Mouse (Mus musculus) kidney, adult 8-10 months (tissue): ENCODE results near the gene Gpr89.
A peak's percentile ranks its signal among the peaks of the same experiment; 100 is the strongest.

ENCODE experiments used
- DNase-seq, 2 experiments: peaks; one replicate each; pipeline ENCODE4 v3.0.0; 2022

Gpr89 gene

DNA sequence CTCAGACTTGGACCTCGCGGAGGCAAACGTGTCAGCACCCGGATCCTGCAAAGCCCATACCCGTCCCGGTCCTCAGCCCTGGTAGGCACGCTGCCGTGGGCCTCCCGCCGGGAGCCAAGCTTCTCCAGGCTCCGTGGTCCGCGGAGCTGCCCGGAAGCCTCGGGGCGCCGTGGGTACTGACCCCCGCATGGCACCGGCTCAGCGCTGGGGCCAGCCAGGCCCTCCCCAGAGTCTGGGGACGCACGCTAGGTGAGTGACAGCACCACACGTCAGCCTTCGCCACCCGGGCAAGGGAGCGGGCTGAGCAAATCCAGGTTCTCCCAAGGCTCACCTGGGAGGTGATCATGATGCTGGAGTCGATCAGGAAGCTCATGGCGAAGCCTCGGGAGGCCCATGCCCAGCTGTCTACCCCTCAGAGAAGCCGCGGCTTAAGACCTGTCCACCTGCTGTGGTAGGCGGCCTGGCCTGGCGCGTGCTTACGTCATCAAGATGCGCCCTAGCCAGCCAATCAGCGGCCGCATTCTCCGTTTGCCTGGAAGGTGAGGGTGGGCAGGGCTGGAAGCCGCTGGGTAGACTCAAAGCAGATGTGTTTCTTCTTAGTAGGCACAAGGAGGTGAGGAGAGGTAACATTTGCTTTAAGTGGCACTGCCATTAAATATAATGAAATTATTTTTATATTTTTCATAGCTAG is at the start of gene Gpr89:
Gpr89 (minus strand) TSS at position 496 of the 691 bp plus-strand sequence.
- peak; percentile 95 to 96 for DNase-seq

DNA sequence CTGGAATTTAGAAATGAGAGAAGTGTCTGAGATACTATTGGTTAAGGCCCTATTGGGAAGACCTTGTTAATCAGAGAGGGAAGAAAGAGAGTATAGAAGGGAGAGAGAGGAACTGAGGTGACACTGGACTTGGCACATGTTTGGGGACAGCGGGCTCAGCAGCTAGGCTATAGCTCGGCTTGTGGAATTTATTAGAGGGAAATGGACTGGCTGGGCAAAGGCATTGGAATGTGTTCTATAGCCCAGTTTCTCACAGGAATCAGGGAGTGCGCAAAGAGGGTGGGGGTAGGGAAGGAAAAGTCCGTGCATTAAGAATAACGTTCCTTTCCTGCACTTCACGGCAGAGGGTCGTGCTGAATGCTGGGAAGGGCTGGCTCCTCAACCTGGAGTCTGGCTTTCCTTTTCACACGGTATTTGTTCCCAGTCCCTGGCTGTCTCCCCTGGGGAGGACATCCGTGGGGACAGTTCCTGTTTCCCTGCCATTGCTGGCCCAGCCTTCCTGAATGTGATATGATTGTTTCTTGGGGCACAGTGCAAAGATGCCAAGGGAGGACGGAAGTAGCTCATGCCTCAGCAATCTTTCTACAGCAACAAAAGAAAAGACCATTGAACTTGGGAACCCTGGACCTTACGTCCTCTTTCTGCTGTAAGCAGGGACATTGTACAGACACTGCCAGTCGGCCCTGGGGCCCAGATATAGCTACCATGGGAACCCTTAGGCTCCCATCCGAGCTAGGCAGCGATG is 48.5 kb upstream of the Gpr89 start:
- peak in 1 of 2 experiments; percentile 6 for DNase-seq

DNA sequence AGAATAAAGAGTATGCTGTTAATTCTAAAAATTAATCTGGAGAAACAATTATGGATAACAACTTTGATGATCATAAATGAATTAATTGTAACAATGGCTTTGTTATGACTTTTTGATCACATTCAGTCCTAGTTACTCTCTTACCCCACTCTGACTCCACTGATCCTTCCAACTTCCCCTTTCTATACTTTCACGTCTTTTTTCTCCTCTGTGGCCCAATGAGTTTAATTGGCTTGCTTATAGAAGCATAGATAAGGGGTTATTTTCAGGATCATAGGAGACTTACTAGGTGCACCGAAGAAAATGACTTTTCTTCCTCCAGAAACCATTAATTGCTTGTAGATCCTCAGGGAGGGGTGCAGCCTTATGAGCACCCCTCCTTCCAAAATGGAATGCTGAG is 37.6 kb upstream of the Gpr89 start:
- DNase-seq: no peak

DNA sequence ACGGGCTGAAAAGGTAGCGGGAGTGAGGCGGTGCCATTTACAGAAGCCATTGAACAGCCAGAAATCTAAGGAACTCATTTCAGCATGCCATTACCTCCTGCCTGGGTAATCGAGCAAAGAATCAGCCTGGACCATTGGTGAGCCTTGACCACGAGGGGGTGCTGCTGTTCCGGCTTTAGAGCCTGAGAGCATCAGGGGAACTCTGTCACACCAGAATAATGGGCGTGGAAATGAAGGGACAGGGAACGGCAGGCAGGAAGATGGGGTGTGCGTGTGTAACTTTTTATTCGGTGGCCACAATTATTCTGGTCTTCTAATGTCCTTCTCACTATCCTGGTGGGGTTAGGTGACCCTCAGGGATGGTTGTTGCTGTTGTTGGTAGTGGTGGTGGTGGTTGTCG is 33.6 kb upstream of the Gpr89 start:
- peak; percentile 56 to 84 for DNase-seq

DNA sequence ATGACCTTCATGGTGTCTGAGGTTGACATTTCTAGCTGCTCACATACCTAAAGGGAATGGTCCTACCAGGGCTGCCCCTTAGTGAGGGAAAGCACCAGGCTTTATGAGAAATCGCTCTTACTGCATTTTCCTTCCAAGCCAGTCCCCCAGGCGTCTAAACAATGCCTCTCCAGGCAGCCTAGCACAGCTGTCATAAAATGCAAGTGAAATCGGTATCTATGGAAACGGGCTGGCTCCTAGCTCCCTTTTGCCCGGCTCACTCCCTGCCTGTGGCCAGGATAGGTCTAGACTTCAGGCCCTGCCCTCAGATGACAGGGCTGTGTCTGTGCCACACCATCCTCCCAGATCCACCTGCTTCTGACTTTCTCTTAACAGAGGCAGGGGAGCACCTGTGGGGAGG is 32.5 kb upstream of the Gpr89 start:
- DNase-seq: no peak

DNA sequence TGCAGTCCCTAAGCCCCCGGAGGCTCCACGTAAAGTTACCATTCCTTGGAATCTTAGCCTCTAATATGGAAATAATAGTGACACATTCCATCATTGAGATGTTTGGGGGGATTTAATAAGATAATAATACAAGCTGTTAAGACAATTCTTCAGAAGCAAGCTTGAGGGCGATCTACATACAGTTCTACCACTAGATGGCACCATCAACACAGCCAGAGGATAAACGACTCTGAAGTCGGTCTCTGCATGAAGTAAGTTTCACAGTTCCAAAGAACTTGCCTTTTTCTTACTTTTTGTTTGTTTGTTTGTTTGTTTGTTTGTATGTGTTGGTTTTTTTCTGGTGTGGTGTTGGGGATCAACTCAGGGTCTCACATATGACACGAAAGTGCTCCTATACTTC is 31.1 kb upstream of the Gpr89 start:
- peak; percentile 6 to 10 for DNase-seq

DNA sequence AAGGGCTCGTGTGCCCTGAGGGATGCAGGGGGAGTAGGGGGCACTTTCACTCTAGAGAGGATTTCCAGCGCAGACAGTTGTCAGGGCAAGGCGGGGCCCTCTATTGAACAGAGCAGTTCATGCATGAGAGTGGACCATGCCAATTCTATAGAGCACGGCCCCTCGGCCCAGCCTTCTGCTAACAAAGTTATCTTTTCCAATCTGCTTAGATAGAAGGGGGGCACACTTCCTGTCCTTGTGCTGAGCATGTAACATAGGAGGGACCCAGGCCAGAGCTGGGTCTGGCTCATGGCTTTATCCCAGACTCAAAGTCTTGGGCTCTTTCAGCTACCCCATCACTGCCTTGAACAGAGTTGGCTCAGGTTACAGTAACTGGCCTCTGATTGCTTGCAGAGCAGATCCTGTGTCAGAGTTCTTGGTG is 26.1 kb upstream of the Gpr89 start:
- DNase-seq: no peak

DNA sequence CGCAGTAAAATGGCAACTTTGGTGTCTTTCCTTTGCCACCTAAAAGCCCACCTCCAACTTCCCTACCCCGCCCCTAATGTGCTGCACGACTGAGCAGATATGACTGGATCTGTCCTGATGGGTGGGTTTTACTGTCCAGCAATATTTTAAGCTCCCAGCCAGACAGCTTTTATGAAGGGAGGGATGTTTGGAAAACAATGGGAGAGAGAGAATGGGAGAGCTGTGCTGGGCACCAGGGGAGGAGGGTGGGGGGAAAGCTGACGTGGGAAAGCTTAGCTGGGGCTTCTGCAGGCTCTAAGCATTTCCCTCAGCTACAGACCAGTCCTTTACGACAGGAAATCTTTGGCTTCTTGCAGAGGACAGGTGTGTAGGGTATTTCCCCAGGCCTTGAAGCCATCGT is 20.8 kb upstream of the Gpr89 start, which contains the start of gene Gja8:
Gja8 (minus strand) TSS at position 101 of the 400 bp plus-strand sequence.
- DNase-seq: no peak

DNA sequence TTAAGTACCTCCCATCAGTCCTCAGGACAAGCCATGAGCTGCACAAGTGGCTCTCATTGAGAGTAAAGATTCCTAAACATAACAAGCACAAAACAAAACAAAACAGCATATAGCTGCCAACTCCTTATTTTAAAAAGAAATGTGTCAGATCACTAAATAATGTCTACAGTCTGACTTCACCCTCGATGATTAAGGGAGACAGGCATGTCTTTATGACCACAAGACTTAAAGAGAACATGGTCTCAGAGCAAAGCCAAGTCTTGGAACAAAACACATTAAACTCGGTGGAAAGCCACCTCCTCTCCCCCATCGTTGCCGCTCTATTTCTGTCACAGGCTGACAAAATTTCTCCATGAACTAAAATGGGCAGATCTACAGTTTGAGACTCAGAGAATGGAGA is 19.5 kb upstream of the Gpr89 start:
- no peak for DNase-seq

DNA sequence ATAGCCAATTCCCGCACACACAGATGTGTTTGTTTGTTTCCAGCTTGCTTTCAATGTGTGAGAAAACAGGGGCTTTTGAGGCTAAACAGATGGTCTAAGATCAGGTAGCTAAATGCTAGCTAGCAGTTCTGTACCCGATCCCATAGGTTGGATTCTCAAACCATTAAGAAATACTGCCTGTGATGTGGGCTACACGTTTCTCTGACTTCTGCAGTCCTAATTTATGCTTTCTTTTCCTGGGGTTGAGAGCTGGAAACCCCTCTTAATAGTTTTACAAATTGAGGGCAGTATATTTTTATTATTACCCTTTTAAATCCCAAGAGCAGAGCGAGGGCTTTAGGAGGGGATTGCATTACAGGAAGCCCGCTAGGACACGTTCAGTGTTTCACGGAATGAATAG is 15.8 kb upstream of the Gpr89 start:
- DNase-seq: no peak

DNA sequence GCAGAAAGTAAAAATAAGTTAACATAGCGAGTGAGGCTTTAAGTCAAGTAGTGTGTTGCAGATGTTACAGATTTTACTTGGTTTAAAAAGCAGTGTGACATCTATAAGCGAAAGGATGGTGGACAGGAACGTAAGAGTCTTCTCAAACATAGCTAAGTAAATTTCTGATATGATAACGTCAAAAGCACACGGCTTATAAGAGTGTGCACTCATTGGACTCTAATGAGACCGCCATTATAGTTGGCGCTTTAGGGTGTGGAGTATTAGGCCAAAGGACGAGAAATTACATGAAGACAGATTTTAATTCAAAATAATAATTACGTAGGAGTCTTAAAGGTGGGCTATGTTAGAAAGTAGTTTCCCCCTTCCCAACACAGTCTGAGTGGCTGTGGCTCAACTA is 446 bp upstream of the Gpr89 start:
- no peak for DNase-seq

DNA sequence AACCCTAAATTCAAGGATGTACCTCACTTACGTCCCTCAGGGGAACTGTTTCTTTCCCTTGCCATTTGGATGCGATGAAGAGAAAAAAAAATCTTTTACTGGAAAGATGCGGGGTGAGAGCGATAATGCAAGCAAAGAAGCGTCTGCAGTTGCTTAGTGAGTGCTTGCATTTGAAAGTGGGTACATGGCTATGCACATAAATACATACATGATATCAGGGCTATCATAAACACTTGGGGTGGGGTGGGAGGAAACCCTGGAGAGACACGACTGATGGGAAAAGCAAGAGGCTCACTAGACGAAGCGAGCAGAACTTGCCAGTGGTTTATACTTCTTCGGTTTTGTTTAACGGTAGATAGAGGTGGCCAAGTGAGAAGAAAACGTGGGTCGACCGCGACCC is 753 bp downstream of the Gpr89 start, which contains the start of gene Gja5:
Gja5 (plus strand) TSS at position 301 of the 400 bp plus-strand sequence.
- DNase-seq: no peak

DNA sequence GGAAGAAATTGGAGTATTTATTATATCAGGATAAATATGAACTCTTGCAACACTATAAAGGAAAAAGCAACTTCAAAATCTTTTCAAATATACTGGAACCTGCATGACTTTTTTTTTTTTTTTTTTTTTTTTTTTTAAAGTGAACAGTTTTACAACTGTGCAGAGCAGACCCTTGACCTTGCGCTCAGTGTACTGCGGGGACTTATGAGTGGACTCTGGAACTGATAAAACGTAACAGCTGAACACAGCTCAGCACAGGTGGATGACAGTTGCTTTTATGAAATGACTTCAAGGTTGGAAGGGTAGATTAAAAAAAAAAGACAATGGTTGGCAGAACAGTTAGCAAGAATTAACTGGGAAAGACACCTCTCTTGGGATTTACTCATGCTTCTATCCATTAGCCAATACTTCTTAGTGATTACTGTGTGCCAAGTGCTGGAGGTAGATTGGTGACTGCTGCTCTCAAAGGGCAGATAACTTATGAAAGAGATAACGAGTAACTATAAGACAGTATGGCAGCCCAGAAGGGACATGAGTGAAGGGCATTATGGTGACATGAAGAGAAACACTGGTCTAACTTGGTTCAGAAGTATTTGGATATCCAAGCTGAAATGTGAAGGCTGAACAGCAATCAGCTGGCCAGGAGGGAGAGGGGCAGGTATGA is 2.7 kb downstream of the Gpr89 start:
- DNase-seq: no peak

DNA sequence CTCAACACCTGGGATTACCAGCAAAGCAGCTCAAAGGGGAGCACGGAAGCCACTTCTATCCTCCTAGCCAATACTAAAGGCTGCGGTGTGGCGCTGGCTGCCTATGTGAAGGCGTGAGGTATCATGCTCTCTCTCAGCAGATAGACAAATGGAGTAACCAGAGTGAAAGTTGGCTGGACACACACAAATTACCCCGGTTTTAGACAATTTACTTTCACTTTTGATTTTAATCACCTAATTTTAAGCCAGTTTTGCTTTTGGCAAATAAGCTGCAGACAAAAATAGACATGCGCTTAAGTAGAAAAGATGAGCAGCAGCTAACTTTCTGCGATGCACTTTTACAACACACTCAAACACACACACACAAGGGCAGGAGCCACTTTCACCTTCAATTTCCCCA is 21.5 kb downstream of the Gpr89 start:
- DNase-seq: no peak

DNA sequence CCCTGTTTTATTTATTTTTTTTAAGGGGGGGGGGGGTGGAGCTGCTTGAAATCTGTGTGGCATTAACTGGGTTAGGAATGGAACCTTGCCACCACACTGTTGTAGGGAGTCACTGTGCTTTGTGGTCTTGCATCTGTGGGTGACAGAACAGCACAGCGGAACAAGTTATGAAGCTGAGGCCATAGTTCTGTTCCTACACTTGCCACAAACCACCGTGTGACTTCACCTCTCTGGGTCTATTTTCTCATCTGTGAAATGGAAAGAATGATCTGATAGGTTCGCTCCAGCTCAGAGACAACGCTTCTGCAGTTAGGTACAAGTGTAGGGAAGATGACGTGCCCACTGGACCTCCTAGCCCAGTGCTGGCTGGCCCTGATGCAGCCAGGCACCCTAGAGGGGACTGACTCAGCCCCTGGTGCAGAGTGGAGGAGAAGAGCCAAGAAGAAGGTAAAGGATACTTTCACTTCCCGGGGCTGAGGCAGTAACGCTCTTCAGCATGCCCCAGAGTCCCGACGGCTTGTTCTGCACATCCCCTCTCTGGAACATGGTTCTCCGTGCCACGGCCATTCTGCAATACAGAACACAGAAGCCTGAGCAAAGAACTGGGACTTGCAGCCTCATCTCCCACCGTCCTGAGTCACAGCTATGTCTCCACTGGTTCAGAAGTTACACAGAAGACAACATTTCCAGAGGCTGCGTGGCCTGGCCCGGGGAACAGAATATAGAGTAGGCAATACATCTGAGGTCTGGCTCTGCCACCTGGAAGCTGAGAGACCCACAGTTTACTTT is 22.9 kb downstream of the Gpr89 start:
- DNase-seq: no peak

DNA sequence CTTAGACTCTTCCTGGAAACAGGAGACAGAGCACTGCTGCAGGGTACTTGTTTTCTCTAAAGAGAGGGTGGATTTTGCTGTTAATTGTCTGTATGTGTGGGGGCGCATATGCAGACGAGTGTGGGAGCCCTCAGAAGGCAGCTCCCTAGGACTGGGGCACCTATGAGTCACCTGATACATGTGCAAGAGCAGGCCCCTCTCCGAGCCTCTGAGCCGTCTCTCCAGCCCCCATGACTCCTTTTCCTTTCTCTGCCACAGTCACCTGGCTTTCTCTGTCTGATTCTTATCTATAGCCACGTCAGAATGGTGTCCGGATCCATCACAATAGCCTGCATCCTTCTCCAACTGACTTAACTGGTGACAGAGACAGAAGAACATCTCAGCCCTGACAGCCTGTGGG is 23.6 kb downstream of the Gpr89 start:
- DNase-seq: no peak

DNA sequence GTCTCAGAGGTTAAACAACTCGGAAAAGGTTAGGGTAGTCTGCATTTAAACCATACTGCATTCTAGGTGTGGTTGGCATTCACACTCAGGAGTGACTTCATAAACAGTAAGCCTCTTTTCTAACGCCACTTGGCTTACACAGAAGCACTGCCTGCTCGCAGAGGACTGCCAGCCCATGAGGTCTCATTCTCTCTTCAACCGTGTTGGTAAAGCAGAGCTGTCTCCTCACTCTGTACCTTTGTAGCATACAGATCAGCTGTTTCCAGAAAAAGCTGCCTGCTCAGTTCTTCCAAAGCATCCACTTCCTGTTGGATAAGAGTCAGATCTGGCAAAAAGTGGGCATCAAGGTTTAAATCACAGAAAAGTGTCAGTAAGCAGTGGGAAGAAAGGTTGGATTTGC is 24.8 kb downstream of the Gpr89 start:
- no peak for DNase-seq

DNA sequence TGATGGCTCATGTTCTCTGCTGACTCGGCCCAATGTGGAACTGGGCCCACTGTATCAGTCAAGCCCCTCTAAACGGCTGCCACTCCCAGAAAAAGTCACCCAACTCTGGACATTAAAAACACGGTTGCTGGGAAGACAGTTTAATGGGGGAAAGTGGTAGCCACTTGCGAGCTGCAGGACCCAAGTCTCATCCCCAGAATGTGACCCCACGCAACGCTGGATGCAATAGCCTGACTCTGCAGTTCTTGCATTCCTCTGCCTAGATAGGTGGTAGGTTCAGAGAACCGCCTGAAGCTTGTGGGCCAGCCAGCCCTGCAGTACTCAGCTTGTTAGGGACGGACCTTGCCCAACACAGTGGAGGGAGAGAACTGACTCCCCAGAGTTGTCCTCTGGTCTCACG is 25.6 kb downstream of the Gpr89 start:
- peak in 1 of 2 experiments; percentile 32 for DNase-seq

DNA sequence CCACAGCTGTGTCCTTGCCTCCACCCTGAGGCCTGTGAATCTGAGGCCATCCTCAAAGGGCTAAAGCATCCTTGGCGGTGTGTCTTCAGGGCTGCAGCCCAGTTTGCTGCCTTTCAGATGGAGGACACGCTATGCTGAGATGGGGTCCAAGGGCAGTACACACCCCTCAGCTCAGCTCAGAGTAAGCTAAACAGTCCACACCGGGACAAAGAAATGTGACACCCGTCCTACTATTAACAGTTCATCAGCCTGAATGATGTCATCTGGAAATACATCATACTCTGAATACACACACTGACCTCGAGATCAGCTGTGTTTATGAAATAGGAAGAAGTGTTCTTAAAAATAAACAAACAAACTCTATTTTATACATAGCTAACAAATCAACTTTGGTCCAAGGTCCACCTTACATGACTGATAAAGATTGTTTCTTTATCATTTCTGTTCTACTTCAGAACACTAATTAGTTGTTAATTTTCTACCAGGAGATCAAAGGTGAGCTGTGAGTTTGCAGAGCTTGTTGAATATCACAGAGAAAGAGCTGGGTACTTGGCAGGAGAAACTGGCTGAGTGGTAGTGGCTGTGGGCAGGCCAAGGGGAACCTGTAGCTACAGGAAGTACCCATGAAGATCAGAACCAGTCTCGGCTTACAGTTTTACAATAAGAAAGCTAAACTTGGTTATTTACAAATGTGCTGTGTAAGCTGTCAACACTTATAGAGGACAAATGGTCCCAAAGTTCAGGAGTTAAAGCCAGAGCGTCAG is 30.2 kb downstream of the Gpr89 start:
- DNase-seq: peak; percentile 49 to 68

DNA sequence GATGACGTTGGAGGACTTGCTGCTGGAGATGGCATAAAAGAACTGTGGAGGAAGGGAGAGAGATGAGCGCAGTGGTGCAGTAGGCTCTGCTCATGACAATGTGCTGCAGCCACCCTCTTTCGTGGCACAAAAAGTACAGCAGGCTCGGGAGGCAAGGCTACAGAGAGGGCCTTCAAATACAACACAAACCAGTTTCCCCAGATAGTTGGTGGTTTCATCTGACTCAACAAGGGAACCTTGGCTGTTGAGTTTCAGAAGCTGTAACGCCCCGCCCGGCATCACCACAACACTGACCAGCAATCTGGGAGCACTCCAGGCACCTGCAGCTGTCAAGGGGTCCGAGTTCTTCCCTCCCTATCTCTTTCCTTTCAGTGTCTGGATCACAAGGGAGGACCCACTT is 32.6 kb downstream of the Gpr89 start:
- no peak for DNase-seq

DNA sequence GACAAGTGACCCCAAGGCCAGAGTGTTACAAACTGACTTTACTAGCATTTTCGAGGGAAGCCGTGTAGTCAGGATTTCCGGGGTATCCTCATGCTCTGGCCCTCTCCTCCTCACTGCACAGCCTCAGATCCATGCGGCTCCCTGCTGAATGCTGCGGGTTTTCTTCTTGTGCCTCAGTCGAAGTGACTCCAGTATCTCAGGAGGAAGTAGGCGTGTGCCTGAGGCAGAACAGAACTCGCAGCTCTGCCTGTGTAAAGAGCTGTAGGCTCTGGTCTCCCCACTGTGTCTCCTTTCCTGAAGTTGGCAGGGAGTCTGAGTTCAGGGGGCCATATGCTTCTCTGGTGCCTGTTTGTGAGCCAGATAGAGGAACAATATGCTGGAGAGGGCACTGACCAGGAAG is 34.1 kb downstream of the Gpr89 start:
- DNase-seq: no peak

DNA sequence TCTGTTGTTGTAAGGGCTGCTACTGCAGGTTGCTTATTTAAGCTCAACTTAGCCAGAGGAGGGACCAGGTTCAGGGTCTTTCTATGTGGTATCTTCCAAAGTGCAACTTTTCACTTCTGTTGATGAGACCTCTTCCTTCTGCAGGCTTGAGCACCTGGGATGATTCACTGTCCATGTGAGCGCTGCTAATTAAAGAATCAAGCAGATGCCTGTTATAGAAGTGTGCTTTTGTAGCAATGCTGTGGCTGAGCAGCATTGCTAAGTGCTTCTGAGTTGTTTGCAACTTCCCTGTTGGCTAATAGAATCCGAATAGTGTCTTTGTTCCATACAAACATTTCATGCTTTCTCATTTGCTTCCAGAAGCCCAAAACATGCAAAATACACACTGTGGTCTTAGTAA is 34.9 kb downstream of the Gpr89 start:
- no peak for DNase-seq
